Mouse (Mus musculus): ENCODE results near the gene Cox20.
"Not testable (repeated sequence)": the region's sequence is repeated elsewhere in the genome, so short reads cannot be mapped to it uniquely, and the experiment has no call there.

Cox20 gene

DNA sequence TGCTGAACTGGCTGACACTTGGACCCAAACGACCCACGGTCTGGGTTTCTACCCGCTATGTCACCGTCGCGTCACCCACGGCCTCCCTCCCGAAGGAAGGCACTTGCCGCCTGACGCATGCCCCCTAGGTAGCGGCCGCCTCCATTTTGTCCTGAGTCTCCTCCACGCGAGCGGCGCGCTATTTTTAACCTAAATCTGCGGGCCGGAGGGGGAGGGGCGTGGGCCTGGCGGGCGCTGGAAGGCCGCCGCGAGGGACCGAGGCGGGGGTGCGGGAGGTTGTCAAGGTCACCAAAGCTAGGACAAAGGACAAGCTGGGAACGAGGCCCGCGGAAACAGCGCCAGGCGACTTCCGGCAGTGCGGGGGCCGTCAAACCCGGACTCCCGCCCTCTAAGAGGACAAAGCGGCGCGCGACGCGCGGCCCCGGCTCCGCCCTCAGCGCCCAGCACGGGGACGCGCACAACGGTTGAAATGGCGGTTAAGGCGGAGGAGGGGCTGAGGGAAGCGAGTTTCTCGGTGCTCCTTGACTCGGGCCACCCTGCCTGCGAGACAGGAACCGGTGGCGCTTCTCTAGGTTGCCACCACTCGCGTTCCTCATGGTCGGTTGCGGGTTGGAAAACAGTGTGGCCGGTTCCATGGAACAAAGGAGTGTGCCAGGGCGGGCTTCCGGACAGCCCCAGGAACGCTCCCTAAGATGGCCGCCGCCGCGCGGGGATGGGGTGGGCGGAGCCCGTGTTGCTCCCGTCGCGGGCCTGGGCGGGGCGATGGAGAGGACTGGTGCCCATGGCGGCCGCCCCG is at the start of gene Cox20:
Gene Cox20 (plus strand): TSS at position 742 of the 796 bp plus-strand sequence.
- DNase-seq: peak; percentile 98

DNA sequence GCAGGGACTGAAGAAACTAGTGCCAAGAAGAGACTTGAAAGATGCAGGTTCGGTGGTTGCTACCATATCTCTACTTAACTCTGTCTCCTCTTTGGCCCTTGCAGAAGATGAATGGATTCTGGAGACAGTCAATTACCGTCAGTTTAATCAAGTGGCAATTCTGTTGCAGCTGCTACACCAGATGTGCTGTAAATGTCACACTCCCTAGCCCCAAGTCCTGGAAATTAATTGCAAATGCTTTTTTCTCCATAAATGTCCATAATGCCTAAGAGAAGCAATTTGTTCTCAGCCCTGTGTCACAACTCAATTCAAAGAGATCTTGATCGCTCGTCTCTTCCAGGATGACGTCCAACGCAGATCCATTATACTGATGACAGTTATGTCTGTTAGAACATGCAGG is 48.3 kb upstream of the Cox20 start:
- no peak for DNase-seq

DNA sequence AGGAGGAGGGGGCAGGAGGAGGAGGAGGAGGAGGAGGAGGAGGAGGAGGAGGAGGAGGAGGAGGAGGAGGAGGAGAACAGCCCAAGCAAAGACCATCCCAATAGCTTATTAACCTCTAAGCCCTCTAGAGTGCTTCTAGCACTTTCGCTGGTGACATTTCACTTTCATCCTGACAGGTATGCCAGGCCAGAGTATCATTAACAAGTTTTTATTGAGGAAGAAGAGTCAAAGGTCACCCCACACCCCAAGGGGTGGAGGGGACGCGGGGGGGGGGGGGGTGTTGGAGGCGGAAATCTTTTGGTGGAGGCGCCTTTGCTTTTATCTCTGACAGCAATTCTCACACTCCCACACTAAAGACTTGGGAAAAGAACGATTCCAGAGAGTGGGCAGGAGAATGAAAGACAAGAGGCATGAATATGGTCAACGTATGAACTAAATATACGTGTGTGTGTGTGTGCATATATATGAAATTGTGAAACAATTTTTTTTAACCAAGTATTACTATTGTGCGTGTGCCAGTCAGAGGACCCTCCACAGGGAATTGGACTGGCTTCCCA is 43.7 kb upstream of the Cox20 start:
- DNase-seq: no peak

DNA sequence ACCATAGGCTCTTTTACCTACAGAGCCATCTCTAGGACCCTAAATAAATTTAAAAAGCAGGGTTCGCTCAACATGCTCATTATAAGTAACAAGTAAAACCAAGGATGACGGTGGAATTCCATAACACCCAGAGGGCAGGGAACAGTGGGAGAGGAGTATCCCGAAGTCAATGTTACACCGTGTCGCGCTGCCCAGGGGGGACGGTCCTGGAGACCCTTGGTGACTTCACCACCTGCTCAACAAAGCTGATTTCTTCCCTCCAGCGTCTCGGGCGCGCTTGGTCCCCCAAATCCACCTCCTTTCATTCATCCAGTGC is 43.2 kb upstream of the Cox20 start:
- DNase-seq: no peak

DNA sequence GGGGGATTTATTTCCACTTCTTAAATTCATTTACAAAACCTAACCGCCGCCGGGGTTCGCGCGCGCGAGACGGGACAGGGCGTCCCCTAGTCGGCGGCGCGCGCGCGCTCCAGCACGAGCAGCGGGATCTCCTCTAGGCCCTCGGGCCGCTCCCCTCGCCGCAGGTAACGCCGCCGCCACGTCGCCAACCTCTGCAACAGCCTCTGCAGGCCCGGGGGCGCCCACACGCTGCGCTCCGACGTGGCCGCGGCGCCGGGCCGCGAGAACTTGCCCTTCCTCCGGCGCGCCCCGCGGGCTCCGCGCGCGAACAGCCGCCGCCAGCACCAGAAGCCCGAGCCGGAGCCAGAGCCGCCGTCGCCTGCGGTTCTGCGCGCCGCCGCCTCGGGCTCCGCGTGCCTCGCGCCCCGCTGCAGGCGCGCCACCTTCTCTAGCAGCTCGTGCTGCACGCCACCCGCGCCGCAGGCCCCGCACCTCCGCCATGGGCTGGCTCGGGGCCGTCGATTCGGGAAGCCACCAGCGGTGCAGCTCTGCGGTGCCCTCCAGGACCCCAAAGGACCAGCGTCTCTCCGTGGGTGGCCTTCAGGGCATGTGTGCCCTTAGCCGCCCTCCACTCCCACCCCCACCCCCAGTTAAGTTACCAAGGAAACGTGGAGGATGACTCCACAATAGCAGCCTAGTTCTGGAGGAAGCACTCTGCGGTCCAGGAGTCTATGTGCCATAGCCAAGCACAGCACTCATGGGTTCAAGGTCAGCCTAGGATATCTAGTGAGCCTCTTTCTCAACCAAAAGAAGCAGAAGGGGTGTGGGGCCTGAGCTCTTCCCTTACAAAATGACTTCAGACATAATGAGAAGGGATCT is 42.6 kb upstream of the Cox20 start:
- peak; percentile 59 for DNase-seq

DNA sequence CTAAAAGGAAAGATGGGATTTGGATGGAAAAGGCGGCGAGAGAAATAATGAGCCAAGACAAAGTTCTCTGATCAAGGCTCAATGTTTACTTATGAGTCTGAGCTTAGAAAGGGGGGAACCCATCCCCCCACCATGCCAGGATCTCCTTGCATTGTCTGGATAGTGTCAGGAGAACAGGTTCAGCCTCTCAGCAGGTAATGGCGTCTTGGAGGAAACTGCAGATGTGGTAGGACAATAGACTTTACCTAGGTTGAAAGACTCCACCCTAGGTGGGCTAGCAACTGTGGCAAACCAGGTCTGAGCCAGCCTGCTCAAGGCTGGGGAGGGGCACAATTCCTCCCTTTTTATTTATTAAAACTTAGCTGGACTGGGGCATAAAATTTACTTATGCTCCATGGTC is 35.6 kb upstream of the Cox20 start:
- not testable (repeated sequence) for DNase-seq

DNA sequence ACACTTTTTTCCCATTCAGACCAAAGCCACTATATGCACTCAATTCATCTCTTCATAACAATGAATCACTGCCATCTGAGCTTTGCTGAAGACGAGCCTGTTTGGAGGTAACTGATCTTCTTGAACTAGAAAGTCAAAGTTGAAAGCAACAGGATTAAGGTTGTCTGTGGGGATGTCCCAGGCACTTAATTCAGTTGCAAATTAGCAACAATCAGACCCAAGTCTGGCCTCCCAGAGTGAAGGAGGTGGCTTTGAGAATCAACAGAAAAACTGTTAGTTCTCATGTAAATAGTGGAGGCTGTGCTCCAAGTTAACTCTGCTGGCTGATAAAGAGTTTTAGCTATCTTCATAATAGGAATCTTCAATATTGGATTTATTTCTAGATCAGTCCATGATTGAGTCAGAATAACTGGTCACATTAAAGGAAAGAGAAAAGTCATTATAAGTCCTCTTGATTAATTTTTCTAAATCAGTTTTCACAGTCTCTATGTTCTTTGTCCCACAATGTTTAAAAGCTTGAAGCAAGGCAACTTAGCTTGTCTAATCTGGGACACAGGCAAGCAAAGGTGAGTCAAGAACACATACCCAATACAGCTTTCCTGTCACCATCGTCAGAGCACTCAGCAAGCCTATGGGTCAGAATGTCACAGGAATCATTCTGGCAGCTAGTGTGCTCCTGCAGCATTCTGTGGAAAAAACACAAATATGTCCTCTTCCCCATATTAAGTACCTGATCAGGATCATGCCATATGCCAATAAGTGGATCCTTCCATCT is 34.8 kb upstream of the Cox20 start:
- DNase-seq: no peak

DNA sequence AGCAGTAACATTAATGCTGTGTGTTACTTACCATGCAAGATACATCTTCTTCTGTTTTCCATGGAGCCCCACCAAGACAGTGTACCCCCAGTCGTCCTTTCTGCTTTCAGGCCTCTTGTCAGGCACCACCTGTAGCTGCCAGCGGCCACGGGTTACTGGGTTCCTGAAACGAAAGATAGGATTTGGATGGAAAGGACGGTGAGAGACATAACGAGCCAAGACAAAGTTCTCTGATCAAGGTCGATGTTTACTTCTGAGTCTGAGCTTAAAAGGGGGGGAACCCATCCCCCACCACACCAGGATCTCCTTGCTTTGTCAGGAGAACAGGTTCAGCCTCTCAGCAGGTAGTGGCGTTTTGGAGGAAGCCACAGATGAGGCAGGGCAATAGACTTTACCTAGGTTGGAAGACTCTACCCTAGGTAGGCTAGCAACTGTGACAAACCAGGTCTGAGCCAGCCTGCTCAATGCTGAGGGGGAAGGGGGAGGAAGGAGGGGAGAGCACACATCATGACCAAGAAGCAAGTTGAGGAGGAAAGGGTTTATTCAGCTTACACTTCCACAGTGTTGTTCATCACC is 31.2 kb upstream of the Cox20 start:
- no peak for DNase-seq

DNA sequence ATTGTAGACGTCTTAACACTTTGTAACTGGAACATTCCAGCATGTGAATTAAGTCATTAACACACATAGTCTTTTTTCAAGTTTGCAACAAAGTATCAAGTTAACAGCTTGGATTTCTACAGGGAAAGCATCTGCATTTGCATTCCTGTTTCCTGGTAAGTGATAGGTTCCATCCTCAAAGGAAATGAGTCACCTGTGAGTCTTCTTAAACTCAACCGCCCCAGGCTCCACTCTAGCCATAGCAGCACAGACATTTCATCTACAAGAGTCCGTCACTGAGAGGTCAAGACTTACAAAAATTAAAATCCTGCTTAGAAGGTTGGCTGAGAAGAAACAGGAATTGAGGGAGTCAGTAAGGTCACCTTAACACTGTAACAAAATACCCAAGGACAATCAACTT is 27.2 kb upstream of the Cox20 start:
- no peak for DNase-seq

DNA sequence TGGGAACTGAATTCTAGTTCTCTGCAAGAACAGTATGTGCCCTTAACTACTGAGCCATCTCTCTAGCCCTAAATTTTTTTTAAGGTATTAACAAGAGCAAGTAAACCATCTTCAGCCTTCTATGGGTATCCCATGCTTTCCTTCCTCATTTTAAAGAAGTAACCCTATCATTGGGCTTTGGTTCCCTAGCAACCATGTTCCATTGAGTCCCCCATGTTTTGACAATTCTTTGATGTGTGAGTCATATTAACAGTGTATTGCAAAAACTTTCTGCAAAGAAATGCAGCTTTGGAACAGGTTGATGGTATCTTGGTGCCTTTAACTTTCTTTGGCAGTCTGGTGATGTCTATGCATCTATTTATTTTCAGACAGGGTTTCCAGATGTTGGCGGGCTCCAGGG is 24.9 kb upstream of the Cox20 start:
- DNase-seq: no peak

DNA sequence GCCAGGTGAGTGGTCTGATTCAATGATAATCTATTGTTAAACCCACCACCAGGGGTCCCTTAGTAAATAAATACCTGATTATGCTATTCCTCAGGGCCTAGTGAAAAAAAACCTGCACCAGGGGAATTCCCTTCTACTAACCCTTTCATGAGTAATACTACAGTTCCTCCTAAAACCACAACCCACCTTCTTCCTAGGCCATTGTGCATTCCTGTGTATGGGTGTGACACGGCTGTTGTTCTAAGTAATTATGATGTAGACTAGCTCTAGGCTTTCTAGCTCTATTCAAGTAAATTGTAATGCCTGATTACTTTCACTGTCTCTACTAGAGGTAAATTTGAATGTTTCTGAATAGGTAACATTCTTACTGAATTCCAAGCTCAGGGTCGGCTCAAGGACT is 17.7 kb upstream of the Cox20 start:
- DNase-seq: not testable (repeated sequence)

DNA sequence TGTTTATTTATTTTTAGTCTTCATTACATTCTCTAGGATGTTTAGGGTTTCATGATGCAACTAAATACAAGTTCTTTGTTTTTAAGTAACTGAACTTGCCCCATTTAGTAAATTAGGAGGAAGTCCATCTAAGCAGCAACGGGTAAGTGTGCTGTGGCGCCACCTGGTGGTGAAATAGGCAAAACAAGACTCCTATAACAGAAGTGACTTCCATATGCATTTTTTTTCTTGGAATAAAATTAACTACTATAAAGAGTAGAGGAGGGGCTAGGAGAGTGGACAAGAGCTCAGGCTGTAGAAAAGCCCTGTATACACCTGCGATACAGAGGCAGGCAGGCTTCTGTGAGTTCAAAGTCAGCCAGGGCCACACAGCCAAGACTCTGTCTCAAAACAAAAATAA is 15.5 kb upstream of the Cox20 start:
- peak; percentile 67 for DNase-seq

DNA sequence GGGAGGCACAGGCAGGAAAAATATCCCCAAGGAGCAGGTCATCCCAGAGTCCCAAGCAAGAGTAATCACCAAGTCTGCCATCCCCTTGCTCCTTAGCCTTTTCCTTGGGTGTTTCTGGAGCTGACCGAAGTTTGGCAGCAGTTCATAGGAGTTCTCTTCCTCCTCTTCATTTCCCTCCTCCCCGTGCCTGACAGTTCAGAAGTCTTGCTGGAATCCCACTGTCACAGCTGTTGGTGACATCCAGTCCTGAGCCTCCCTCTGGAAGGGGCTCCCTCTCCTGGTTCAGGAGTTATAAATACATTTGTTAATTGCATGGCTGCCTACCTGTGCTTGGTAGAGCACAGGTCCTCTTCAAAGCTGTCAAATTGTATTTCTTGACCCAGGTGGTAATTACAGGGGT is 9.4 kb upstream of the Cox20 start:
- no peak for DNase-seq

DNA sequence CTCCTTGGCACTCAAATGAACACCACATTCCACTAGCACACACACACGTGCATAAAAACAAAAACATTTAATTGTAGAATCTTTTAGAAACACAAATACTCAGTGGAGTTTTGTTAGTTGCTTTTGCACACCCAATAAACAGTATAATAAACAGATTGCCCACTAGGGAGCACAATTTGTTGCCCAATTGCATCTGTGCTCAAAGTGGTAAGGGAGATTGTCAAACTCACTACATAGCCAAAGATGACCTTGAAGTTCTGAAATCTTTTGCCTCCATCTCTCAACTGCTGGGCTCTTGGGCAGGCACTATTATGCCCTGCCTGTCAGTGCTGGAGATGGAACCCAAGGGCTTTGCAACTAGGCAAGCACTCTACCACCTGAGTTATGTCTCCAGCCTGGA is 8.8 kb upstream of the Cox20 start:
- DNase-seq: no peak

DNA sequence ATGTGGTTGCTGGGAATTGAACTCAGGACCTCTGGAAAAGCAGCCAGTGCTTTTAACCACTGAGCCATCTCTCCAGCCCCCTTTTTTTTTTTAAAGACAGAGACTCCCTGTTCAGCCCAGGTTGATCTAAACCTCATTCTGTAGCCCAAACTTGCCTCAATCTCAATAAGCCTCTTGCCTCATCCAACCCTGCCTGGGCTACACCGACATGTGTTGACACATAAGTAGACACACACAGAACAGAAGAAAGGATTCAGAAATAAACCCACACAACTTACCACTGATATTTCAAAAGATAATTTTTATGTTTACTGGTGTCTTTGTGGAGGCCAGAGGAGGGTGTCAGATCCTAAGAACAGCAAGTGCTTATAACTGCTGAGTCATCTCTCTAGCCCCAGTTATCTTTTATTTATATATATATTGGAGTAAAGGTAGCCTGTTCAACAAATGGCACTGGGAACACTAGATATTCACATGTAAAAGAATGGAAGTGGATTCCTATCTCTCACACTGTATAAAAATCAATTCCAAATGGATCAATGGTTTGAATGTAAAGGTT is 5.8 kb upstream of the Cox20 start:
- no peak for DNase-seq

DNA sequence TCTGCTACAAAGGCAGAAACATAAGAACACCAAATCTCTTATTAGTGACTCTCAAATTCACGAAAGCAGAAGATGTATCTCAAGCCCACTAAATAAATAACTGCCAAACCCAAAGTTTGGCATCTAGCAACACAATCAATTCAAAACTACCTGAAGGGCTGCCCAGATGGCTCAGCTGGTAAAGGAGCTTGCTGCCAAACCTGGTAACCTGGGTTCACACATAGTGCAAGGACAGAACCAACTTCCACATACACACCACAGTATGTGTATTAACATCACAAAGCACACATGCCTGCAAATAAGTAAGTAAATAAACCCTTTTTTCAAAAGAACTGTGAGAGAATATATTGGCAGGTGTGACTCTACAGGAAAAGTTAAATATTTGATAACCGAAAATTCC is 4.7 kb upstream of the Cox20 start:
- DNase-seq: no peak

DNA sequence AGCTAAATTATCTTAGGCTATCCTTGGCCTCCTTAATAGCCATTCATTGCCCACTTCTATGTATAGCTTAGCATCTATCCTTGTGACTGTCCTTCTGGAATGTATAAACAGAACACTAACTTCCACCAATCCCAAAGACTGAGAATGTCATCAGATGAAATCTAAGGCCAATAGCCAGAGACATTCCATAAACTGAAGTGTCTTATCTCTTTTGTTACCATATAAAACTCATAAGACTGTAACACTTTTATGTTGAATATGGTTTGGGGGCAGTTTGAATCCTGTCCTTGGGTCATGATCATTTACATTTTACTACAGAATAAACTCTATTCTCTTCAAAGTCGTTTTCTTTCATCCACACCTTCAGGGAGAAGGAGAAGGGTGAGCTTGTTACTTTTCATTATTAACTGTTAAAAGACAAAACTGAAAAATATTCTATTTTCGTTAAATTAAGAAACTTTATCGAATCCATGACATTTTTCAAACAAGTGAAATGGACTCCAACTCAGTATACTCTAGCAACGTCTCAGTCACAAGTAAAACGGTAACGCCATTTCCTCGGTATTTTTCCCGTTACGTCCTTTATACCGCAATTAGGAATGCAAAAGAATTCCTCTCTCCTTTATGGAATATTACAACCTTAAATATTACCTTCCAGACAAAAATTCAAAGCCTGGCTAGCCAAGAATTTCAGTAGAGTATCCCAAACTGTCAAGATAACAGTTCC is 1.5 kb upstream of the Cox20 start:
- no peak for DNase-seq

DNA sequence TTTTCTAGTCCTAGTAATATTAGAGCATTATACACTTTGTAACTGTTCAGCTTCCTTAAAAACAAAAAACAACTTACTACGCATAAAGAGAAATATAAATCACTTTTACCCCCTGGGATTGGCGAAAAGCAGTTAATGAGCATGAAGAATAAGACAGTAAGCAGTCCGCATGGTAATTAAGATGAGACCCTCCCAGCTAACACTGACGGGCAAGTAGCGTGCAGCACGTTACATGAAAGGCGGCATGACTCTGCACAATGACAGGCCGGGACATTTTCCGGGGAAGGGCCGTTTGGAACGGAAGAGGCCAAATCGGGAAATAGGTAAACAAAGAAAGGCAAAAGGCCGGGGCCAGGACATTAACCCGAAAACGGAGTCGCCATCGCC is 935 bp upstream of the Cox20 start:
- no peak for DNase-seq

DNA sequence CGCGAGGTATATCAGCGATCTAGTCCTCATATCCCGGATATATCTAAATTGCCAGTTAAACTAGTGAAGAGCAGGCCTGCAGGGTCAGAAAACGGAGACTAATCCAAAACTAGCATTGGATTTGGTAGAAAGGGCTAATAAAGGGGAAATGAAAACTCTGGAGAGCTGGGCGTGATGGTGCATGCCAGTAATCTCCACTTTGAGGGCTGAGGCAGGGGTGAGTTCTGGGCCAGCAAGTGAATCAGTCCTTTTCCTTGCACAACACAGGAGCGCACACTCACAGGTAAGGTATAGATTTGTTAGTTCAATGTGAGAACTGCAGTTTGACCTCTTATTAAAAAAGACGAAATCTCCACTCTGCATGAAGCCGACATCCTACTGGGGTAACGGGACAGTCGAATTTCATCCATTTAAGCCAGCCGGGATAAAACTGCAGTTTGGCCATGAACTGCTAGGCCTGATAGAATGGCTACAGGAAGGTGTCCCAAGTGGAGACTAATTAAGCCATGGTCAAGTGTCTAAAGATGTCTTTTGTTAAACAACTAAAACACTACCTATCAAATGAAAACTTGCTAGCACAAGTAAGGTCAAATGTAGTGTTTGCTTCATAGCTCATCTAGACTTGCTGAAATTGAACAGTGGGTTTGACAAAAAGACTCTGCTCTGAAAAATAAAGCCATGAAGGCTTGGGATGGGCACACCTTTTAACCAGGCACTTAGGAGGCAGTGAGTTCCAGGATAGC is 536 bp downstream of the Cox20 start:
- no peak for DNase-seq

DNA sequence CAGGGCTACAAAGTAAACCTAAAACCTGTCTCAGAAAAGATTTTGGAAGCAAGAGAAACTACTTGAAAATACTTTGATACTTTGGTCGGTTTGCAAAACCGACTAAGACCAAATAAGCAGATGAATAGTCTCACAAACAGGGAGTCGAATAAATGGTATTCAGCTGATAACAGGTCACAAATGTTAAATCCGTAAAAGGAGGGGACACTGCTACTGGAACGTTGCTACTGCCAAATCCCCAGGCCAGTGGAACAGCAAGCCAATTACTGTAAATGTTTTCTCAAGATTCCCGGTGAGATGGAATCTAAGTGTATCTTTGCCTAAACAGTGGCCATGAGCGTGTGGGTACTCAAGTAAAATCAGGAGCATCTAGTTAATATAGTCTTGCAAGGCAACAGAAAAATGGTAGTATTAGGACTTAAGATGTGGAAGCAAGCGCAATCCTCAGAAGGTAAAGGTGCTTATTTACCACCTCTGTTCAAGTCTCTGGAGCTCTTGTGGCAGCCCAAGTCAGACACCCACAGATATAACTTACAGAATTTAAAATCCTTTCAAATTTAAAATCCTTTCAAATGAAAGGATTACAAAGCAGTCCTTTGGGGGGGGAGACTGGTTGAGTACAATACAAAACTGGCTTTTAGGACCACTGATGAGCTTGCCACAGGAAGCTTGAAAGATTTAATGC is 1.2 kb downstream of the Cox20 start:
- no peak for DNase-seq

Measured in thymus, postnatal 25 days (tissue).